Mouse (Mus musculus): ENCODE results near the gene Inpp5k.

GRCm38 (mm10) chr11:75691047-75691446 is 60.3 kb downstream of the Inpp5k start:
- TF ChIP-seq POLR2A (IDR thresholded peaks at IDR 0.05; ENCODE audit: borderline replicate concordance, insufficient read depth, low read length) = no peak
- no peak for TF ChIP-seq CTCF (IDR thresholded peaks at IDR 0.05; ENCODE audit: borderline replicate concordance, insufficient read depth, low read depth, low read length)
